Mouse (Mus musculus) liver, embryonic 16.5 days (tissue): Measurements from ENCODE around the gene Zdhhc4. TPM values are rescaled to one million over a fixed set of nuclear protein-coding genes. Genes with fewer than 3 reads are reported as not detected.
A peak's percentile ranks its signal among the peaks of the same experiment; 100 is the strongest.

Experiments
- ATAC-seq: fragments of 200-750 bp; cut with Nextera tagmentation; 2 replicates; pipeline ENCODE4 v1.8.0; 2017; ENCODE audit warnings: low read depth, mild to moderate bottlenecking, moderate number of reproducible peaks, moderate library complexity
- H3K27ac ChIP-seq: fragments of 300-500 bp; sonication (generic); 2 replicates; pipeline ENCODE4 v1.5.1; 2014; ENCODE audit warnings: mild to moderate bottlenecking, low read length
- H3K27me3 ChIP-seq: fragments of 300-500 bp; sonication (generic); 2 replicates; pipeline ENCODE4 v1.6.1; 2014; ENCODE audit warnings: low read depth, low read length, mixed read lengths; ENCODE audit not compliant: control insufficient read depth, insufficient read depth
- H3K36me3 ChIP-seq: fragments of 300-500 bp; sonication (generic); 2 replicates; pipeline ENCODE4 v1.6.1; 2014; ENCODE audit warnings: mild to moderate bottlenecking; ENCODE audit not compliant: control insufficient read depth, insufficient read depth
- H3K4me1 ChIP-seq: fragments of 300-500 bp; sonication (generic); 2 replicates; pipeline ENCODE4 v1.6.1; 2014; ENCODE audit warnings: low read depth, low read length, mixed read lengths; ENCODE audit not compliant: control insufficient read depth
- H3K4me2 ChIP-seq: fragments of 300-500 bp; sonication (generic); 2 replicates; pipeline ENCODE4 v1.6.1; 2014; ENCODE audit warnings: low read depth, low read length, mixed read lengths
- H3K4me3 ChIP-seq: fragments of 300-500 bp; sonication (generic); 2 replicates; pipeline ENCODE4 v1.5.1; 2014; ENCODE audit warnings: low read depth, mild to moderate bottlenecking, low read length
- H3K9ac ChIP-seq: fragments of 300-500 bp; sonication (generic); 2 replicates; pipeline ENCODE4 v1.6.1; 2014; ENCODE audit warnings: low read depth, low read length
- H3K9me3 ChIP-seq: fragments of 300-500 bp; sonication (generic); replicated peaks from 2 replicates; pipeline ENCODE4 v1.6.1; 2016; ENCODE audit warnings: low read length; ENCODE audit not compliant: control insufficient read depth
- WGBS: fragments of 180-500 bp; shearing (Covaris S2); extraction: QIAGEN DNeasy Blood & Tissue Kit; methylation state at CpG from one replicate; pipeline ENCODE4 v1.1.7; 2014; ENCODE audit not compliant: insufficient replicate concordance; 5-methylcytosine and 5-hydroxymethylcytosine counted together
- polyA plus RNA-seq: library from polyadenylated mRNA; unstranded; fragments of >200 nt; fragmentation: Nextera tagmentation; extraction: Ambion mirVana; gene quantifications from 2 replicates; pipeline ENCODE4 v1.2.1, GENCODE M21; 2015

Zdhhc4 gene
- polyA plus RNA-seq, 1 experiment from 2014 or later: 23.9 TPM

DNA sequence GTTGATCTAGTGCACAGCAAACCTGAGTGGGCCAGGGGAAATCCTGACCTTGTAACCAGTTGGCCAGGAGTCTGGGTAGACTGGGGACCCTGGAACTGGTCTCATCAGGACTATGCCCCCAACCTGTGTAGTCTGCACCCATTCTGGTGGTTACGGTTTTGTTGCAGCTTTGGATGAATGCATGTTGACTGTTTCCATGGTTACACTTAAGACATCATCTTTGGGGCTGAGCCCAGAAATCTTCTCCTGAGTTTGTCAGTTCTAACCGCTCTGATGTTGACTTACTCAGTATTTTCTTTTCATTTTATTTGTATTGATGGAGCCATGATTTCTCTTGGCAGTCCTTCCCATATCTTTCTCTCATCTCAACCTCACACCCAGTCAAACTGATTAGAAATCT, 33.7 kb downstream of the Zdhhc4 start:
- 0 out of 2 replicates have a peak, but pooled peaks cover 2% of the 10 kb centered on the region for H3K9me3 ChIP-seq
- 84% methylated on average over 2 of the region's 2 CpGs for WGBS
- H3K36me3 ChIP-seq: peaks cover 12% of the 10 kb centered on the region
- H3K27me3 ChIP-seq: peaks cover 36% of the 10 kb centered on the region
- H3K9ac ChIP-seq: no peak overlapping the region
- H3K27ac ChIP-seq: no peak overlapping the region
- H3K4me1 ChIP-seq: no peaks in the 10 kb centered on the region; the same call in 1 of the 2 replicates
- ATAC-seq: no peak
- no peak overlapping the region for H3K4me2 ChIP-seq
- no peak overlapping the region for H3K4me3 ChIP-seq

- H3K27ac ChIP-seq: no peak overlapping the region
- H3K4me2 ChIP-seq: no peak overlapping the region
- 0 out of 2 replicates have a peak, but pooled peaks cover 2% of the 10 kb centered on the region for H3K9me3 ChIP-seq
- H3K4me1 ChIP-seq: no peaks in the 10 kb centered on the region; the same call in 1 of the 2 replicates
- peaks cover 7% of the 10 kb centered on the region; the same call in 1 of the 2 replicates for H3K36me3 ChIP-seq
- H3K9ac ChIP-seq: no peak overlapping the region
- H3K4me3 ChIP-seq: no peak overlapping the region
- H3K27me3 ChIP-seq: peaks cover 36% of the 10 kb centered on the region
- no peak for ATAC-seq
- WGBS: 73% methylated on average over 3 of the region's 3 CpGs
Observed at GRCm38 (mm10) chr5:143294862-143295261, 34.2 kb downstream of the Zdhhc4 start.

- no peak for ATAC-seq
- Histone ChIP-seq H3K9ac (no peak within 1 kb of the TSS), H3K4me1 (no peaks in the 10 kb centered on the region; the same call in none of the 2 replicates), H3K4me2 (peak within 1 kb of the TSS; percentile 48), H3K27ac (no peak within 1 kb of the TSS), H3K36me3 (no peaks in the 10 kb centered on the region), H3K9me3 (0 out of 2 replicates have a peak, but pooled peaks cover 2% of the 10 kb centered on the region), H3K27me3 (peaks cover 48% of the 10 kb centered on the region), H3K4me3 (peak within 1 kb of the TSS; percentile 32)
- WGBS: 9% methylated on average over 31 of the region's 38 CpGs
Observed at GRCm38 (mm10) chr5:143293404-143293803, 35.7 kb downstream of the Zdhhc4 start, which contains the start of gene Zfp853. TSS of gene Zfp853 (minus strand) at chr5:143293623.

GRCm38 (mm10) chr5:143292879-143293278, 36.2 kb downstream of the Zdhhc4 start:
- WGBS: 2% methylated on average over 19 of the region's 19 CpGs
- peak overlapping the region; percentile 48 for H3K4me2 ChIP-seq
- H3K27ac ChIP-seq: no peak overlapping the region
- H3K9me3 ChIP-seq: 0 out of 2 replicates have a peak, but pooled peaks cover 2% of the 10 kb centered on the region
- H3K4me1 ChIP-seq: no peaks in the 10 kb centered on the region; the same call in none of the 2 replicates
- H3K4me3 ChIP-seq: peak overlapping the region; percentile 32
- H3K27me3 ChIP-seq: peaks cover 53% of the 10 kb centered on the region
- H3K36me3 ChIP-seq: no peaks in the 10 kb centered on the region
- H3K9ac ChIP-seq: no peak overlapping the region
- no peak for ATAC-seq

- H3K4me2 ChIP-seq: no peak overlapping the region
- H3K9ac ChIP-seq: no peak overlapping the region
- 62% methylated on average over 9 of the region's 9 CpGs for WGBS
- H3K4me1 ChIP-seq: no peaks in the 10 kb centered on the region; the same call in none of the 2 replicates
- peaks cover 65% of the 10 kb centered on the region for H3K27me3 ChIP-seq
- ATAC-seq: no peak
- H3K36me3 ChIP-seq: no peaks in the 10 kb centered on the region
- H3K4me3 ChIP-seq: no peak overlapping the region
- H3K9me3 ChIP-seq: no peaks in the 10 kb centered on the region
- H3K27ac ChIP-seq: no peak overlapping the region
Observed at GRCm38 (mm10) chr5:143289299-143289698, 39.8 kb downstream of the Zdhhc4 start.

- Histone ChIP-seq H3K27ac (no peak overlapping the region), H3K4me2 (peak overlapping the region; percentile 51), H3K9ac (no peak overlapping the region), H3K9me3 (no peaks in the 10 kb centered on the region), H3K27me3 (peaks cover 57% of the 10 kb centered on the region), H3K4me1 (no peaks in the 10 kb centered on the region; the same call in none of the 2 replicates), H3K4me3 (peak overlapping the region; percentile 33), H3K36me3 (no peaks in the 10 kb centered on the region)
- ATAC-seq: no peak
- WGBS: 14% methylated on average over 9 of the region's 9 CpGs
Observed at GRCm38 (mm10) chr5:143288378-143288911, 40.6 kb downstream of the Zdhhc4 start.

GRCm38 (mm10) chr5:143287774-143288328, 41.2 kb downstream of the Zdhhc4 start:
- 0 out of 2 replicates have a peak, but pooled peaks have one; percentile 32 for ATAC-seq
- 2% methylated on average over 48 of the region's 48 CpGs for WGBS
- H3K9ac ChIP-seq: no peak overlapping the region
- H3K27me3 ChIP-seq: peaks cover 51% of the 10 kb centered on the region
- H3K9me3 ChIP-seq: no peaks in the 10 kb centered on the region
- H3K27ac ChIP-seq: no peak overlapping the region
- H3K4me2 ChIP-seq: peak overlapping the region; percentile 51
- H3K36me3 ChIP-seq: no peaks in the 10 kb centered on the region
- no peaks in the 10 kb centered on the region; the same call in none of the 2 replicates for H3K4me1 ChIP-seq
- H3K4me3 ChIP-seq: peak overlapping the region; percentile 33

DNA sequence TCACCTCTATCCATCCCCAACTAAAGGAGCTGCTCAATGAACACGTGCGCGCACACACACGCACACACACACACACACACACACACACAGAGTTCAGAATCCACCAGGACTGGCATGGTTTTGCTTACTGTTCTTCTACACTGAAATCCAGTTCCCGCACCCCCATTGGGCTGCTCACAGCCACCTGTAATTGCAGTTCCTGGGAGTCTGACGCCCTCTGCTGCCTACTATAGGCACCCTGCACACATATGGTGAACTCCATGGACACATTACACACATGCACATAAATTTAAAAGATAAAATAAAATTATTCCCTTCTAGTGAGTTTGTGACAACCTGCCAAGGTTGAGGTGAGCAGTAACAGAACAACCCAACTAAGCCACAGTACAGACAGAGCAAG, 44.3 kb downstream of the Zdhhc4 start:
- ATAC-seq: no peak
- no peak overlapping the region for H3K27ac ChIP-seq
- H3K36me3 ChIP-seq: no peaks in the 10 kb centered on the region
- H3K27me3 ChIP-seq: peaks cover 33% of the 10 kb centered on the region
- no peak overlapping the region for H3K4me3 ChIP-seq
- H3K4me1 ChIP-seq: no peaks in the 10 kb centered on the region; the same call in none of the 2 replicates
- no peak overlapping the region for H3K4me2 ChIP-seq
- H3K9ac ChIP-seq: no peak overlapping the region
- no peaks in the 10 kb centered on the region for H3K9me3 ChIP-seq
- WGBS: 36% methylated on average over 6 of the region's 6 CpGs

DNA sequence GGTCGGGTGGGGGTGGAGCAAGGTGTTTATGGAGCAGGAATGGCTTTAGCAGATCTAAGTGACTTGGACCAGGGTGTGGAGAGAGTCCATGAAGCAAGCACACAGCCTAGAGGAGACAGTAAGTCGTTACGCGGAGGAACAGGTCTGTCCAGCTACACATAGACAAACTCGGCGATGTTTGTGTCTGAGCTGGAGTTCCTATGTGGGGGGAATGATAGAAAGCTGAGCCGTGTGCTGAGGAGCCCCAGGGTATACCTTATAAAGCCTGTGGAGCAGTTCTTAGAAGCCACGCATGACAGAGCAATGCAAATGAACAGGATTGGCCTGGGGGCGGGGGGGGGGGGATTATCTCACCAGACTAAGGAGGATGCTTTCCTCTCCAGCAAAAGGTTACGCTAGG, 49.8 kb downstream of the Zdhhc4 start:
- no peak overlapping the region for H3K27ac ChIP-seq
- 39% methylated on average over 10 of the region's 10 CpGs for WGBS

More for the DNA sequence above, 49.8 kb downstream of the Zdhhc4 start:
- Histone ChIP-seq H3K4me2 (no peak overlapping the region), H3K4me1 (no peaks in the 10 kb centered on the region), H3K9ac (no peak overlapping the region), H3K36me3 (no peaks in the 10 kb centered on the region), H3K9me3 (no peaks in the 10 kb centered on the region), H3K27me3 (peaks cover 2% of the 10 kb centered on the region), H3K4me3 (no peak overlapping the region)
- ATAC-seq: no peak
